Mouse (Mus musculus): Measurements from ENCODE around the gene Abcc6. TPM values are rescaled to one million over a fixed set of nuclear protein-coding genes. Genes with fewer than 3 reads are reported as not detected.

Abcc6 gene
- not detected in 2 replicates for polyA plus RNA-seq (2012; ENCODE audit: low replicate concordance)

DNA sequence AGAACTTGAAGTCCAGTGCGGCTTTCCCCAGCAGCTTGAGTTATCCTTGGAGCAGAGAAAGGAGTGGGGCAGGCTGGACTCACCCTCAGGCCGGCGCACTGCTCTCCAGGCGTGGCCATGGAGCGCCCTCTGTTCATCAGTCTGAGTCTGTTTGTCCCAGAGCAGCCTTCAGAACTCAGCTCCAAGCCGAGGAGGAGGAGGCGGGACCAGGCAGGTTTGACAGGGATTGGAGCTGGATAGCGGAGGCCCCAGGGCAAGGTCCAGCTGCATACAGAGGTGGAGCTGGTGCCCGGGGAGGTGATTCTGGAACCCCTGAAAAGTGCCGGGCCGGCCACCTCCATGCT lies at the start of gene Abcc6:
Abcc6 (minus strand) TSS at position 158 of the 344 bp plus-strand sequence.

DNA sequence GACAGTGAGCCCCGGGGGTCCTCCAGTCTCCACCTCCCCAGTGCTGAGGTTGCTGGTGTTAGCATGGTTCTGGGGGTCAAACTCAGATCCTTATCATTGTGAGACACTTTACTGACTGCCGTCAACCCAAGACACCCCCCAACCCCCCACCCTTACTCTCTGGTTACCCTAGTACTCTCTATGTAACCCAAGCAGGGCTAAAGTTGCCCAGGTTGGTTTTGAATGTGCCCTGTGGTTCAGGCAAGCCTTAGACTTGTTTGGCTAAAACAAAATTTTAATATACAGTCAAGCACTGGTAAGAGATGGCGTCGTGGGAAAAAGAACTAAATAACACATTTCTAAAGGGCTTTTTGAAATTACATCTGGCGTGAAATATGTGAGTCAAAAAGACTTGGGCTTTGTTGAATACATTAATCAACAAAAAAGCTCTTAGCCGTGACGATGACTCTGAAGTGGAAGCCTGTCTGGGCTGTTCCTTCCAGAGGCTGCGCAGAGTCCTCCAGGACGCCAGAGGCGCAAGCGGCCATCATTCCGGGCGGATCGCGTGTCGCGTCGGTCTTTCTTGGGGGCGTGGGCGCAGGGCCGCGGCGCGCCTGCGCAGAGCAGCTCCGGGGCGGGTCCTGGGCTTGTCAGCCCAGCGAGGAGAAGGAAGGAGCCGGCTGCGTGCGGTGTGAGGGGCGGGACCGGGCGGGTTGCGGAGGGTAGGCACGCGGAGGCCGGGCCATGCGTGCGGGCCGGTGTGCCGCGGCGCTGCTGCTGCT lies 3.2 kb upstream of the Abcc6 start, which contains the start of gene Nomo1:
Nomo1 (plus strand) TSS at position 590 of the 761 bp plus-strand sequence.

DNA sequence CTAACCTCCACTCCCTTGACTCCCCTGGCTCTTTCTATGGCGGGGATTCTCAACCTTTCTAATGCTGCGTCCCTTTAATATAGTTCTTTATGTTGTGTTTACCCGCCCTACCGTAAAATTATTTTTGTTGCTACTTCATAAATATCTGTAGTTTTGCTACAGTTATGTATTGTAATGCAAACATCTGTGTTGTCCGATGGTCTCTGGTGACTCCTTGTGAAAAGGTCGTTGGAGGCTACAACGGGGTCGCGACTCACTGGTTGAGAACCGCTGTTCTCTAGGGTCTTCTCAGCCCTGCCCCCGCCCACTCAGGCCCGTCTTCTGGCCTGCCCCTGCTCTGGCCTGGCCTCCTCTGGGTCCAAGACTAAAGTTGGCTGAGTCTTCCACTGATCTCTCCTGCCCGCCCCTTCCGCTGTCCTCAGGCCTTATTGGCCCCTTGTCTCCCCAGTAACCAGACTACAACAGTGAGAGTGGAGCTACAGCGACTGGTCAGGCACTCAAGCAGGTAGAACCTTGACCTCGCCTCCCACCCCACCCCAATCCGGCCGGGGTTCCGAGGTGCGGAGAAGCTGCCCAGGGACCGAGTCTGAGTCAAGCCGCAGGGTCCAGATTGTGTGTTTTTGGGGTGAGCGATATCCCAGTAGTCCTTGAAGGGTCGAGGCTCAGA lies 106.2 kb downstream of the Abcc6 start, which contains the start of gene Ccdc114:
Ccdc114 (plus strand) TSS at position 311 of the 667 bp plus-strand sequence.

DNA sequence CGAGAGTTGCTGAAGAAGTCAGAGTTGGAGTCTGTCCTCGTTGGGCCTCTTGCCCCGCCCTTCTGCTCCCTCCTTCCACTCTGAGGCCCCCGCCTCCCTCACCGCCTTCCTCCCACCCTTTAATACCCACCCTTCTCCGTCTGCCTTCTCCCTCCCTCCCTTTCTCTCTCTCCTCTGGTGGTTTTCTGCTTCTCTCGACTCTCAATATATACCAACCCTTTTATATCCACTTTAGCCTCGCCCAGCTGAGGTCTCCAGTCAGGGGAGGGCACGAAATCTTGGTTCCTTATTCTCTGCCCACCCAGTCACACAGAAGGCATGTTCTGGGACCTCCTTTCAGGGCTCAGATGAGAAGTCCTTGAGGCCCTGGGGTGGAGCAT lies 108.9 kb downstream of the Abcc6 start, which contains the start of gene Emp3:
Emp3 (minus strand) TSS at position 163 of the 380 bp plus-strand sequence.

Other genes starting within 250 kb of the Abcc6 start
- gene Lmtk3, start 246.6 kb downstream of the Abcc6 start, polyA plus RNA-seq (2012; ENCODE audit: low replicate concordance) = 0.64 and 3.0 TPM in 2 replicates
- 0.58 TPM in 1 of 2 replicates, not detected in the other for gene Sult2b1, start 245.6 kb downstream of the Abcc6 start, polyA plus RNA-seq (2012; ENCODE audit: low replicate concordance)
- gene Cyth2, start 215.7 kb downstream of the Abcc6 start, polyA plus RNA-seq (2012; ENCODE audit: low replicate concordance) = 74.7 and 269 TPM in 2 replicates
- 0.83 and 0.94 TPM in 2 replicates for gene Kcnj14, start 205.5 kb downstream of the Abcc6 start, polyA plus RNA-seq (2012; ENCODE audit: low replicate concordance)
- 20.9 and 22.6 TPM in 2 replicates for gene Grwd1, start 199.4 kb downstream of the Abcc6 start, polyA plus RNA-seq (2012; ENCODE audit: low replicate concordance)
- gene Kdelr1, start 157.5 kb downstream of the Abcc6 start, polyA plus RNA-seq (2012; ENCODE audit: low replicate concordance) = 299 and 848 TPM in 2 replicates
- gene Grin2d, start 151.9 kb downstream of the Abcc6 start, polyA plus RNA-seq (2012; ENCODE audit: low replicate concordance) = 0.46 and 1.9 TPM in 2 replicates
- gene Syngr4, start 133.6 kb downstream of the Abcc6 start, polyA plus RNA-seq (2012; ENCODE audit: low replicate concordance) = 0.35 and 1.5 TPM in 2 replicates
- 27.4 and 28.4 TPM in 2 replicates for gene Tmem143, start 133.4 kb downstream of the Abcc6 start, polyA plus RNA-seq (2012; ENCODE audit: low replicate concordance)
- gene Emp3, start 108.9 kb downstream of the Abcc6 start, polyA plus RNA-seq (2012; ENCODE audit: low replicate concordance) = 151 and 256 TPM in 2 replicates
- gene Ccdc114, start 106.2 kb downstream of the Abcc6 start, polyA plus RNA-seq (2012; ENCODE audit: low replicate concordance) = 3.1 TPM in 2 replicates
- 23.2 and 27.7 TPM in 2 replicates for gene Nomo1, start 3.4 kb upstream of the Abcc6 start, polyA plus RNA-seq (2012; ENCODE audit: low replicate concordance)
- gene Kcnj11, start 70.5 kb upstream of the Abcc6 start, polyA plus RNA-seq (2012; ENCODE audit: low replicate concordance) = 0.05 TPM in 1 of 2 replicates, not detected in the other
- gene Abcc8, start 149.7 kb upstream of the Abcc6 start, polyA plus RNA-seq (2012; ENCODE audit: low replicate concordance) = 0.25 TPM in 1 of 2 replicates, not detected in the other
- gene Ush1c, start 208.2 kb upstream of the Abcc6 start, polyA plus RNA-seq (2012; ENCODE audit: low replicate concordance) = not detected in 2 replicates
- gene Otog, start 210.7 kb upstream of the Abcc6 start, polyA plus RNA-seq (2012; ENCODE audit: low replicate concordance) = not detected in 2 replicates